Mouse (Mus musculus) erythroblast, adult 5-6 weeks (primary cell): ENCODE results near the gene Vmn1r81. TPM values are rescaled to one million over a fixed set of nuclear protein-coding genes. Genes with fewer than 3 reads are reported as not detected.

Experiments
- ATAC-seq: replicated peaks from 2 replicates; pipeline ENCODE4 v1.8.0; 2016; ENCODE audit warnings: moderate number of reproducible peaks, mild to moderate bottlenecking, moderate TSS enrichment, inconsistent platforms; ENCODE audit not compliant: poor library complexity, low FRiP score, severe bottlenecking
- total RNA-seq, 2 experiments: library from RNA; stranded (forward) in 1 of 2; stranded (reverse) in 1 of 2; fragments of 150-400 nt in 1 of 2; fragments of 200-764, 138-1000 nt in 1 of 2; gene quantifications; 2 replicates each; pipeline versions ENCODE4 v1.2.3 to v1.2.4; 2015 to 2017; ENCODE audit warnings: low replicate concordance in 2 of 2

Vmn1r81 gene
- not detected in 2 replicates for total RNA-seq (2015; ENCODE audit: low replicate concordance)
- total RNA-seq (2017; ENCODE audit: low replicate concordance), result 0.14 and 0.17 TPM in 2 replicates

DNA sequence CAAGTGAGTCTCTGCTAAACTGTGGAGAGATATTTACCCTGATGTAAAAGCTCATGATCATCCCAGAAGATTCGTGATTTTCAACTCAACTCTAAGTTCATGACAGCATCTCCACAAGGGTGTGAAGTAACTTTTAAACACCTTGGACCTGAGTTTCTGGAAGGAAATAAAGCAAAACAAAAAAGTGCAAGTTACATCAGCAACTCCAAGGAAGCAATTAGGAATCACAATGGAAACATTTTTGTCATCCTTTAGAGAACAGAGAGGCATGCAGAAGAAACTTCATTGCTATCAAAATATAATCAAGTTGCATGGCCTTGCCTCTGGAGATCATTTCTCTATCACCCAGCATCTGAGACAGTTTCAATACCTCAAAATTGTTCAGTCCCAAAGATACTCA, at the start of gene Vmn1r81:
Vmn1r81 (minus strand) TSS at position 101 of the 400 bp plus-strand sequence.
- no peak for ATAC-seq

GRCm38 (mm10) chr7:12300130-12300529, 32.1 kb upstream of the Vmn1r81 start, which contains the start of gene Vmn1r82:
TSS of gene Vmn1r82 (plus strand) at chr7:12300430.
- no peak for ATAC-seq

DNA sequence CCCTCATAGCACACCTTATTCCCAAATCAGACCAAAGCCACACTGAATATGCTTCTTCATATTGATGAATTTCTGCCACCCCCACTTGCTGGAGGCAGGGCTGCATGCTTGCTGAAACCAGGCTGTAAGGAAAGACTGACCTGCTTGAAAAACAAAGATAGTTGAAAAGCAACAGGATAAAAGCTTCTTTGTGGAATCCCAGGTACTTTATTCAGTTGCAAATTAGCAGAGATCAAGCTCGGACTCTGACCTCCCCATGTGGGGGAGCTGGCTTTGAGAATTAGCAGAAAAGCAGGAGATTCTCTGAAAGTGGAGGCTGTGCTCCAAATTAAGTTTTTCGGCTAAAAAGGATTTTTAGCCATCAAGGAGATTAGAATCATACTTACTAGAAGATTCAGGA, 63.9 kb downstream of the Vmn1r81 start:
- no peak for ATAC-seq

Other genes starting within 250 kb of the Vmn1r81 start
- not detected in 2 replicates for gene Vmn1r77, start 231.5 kb downstream of the Vmn1r81 start, total RNA-seq (2015; ENCODE audit: low replicate concordance)
- 0.09 TPM in 1 of 2 replicates, not detected in the other for gene Vmn1r77, start 231.5 kb downstream of the Vmn1r81 start, total RNA-seq (2017; ENCODE audit: low replicate concordance)
- gene Vmn1r78, start 118.0 kb downstream of the Vmn1r81 start, total RNA-seq (2015; ENCODE audit: low replicate concordance), result 0.21 TPM in 1 of 2 replicates, not detected in the other
- not detected in 2 replicates for gene Vmn1r78, start 118.0 kb downstream of the Vmn1r81 start, total RNA-seq (2017; ENCODE audit: low replicate concordance)
- gene Vmn1r79, start 97.0 kb downstream of the Vmn1r81 start, total RNA-seq (2015; ENCODE audit: low replicate concordance), result not detected in 2 replicates
- gene Vmn1r79, start 97.0 kb downstream of the Vmn1r81 start, total RNA-seq (2017; ENCODE audit: low replicate concordance), result not detected in 2 replicates
- gene Vmn1r80, start 79.0 kb downstream of the Vmn1r81 start, total RNA-seq (2015; ENCODE audit: low replicate concordance), result not detected in 2 replicates
- 0.28 TPM in 1 of 2 replicates, not detected in the other for gene Vmn1r80, start 79.0 kb downstream of the Vmn1r81 start, total RNA-seq (2017; ENCODE audit: low replicate concordance)
- gene Vmn1r82, start 32.2 kb upstream of the Vmn1r81 start, total RNA-seq (2015; ENCODE audit: low replicate concordance), result not detected in 2 replicates
- not detected in 2 replicates for gene Vmn1r82, start 32.2 kb upstream of the Vmn1r81 start, total RNA-seq (2017; ENCODE audit: low replicate concordance)
- gene Vmn1r83, start 61.2 kb upstream of the Vmn1r81 start, total RNA-seq (2015; ENCODE audit: low replicate concordance), result not detected in 2 replicates
- gene Vmn1r83, start 61.2 kb upstream of the Vmn1r81 start, total RNA-seq (2017; ENCODE audit: low replicate concordance), result not detected in 2 replicates
- gene Vmn1r84, start 101.0 kb upstream of the Vmn1r81 start, total RNA-seq (2015; ENCODE audit: low replicate concordance), result not detected in 2 replicates
- not detected in 2 replicates for gene Vmn1r84, start 101.0 kb upstream of the Vmn1r81 start, total RNA-seq (2017; ENCODE audit: low replicate concordance)
- gene Zfp551, start 154.5 kb upstream of the Vmn1r81 start, total RNA-seq (2015; ENCODE audit: low replicate concordance), result not detected in 2 replicates
- gene Zfp551, start 154.5 kb upstream of the Vmn1r81 start, total RNA-seq (2017; ENCODE audit: low replicate concordance), result not detected in 2 replicates
- gene Zfp606, start 210.0 kb upstream of the Vmn1r81 start, total RNA-seq (2015; ENCODE audit: low replicate concordance), result 0.19 and 4.4 TPM in 2 replicates
- 1.4 and 2.6 TPM in 2 replicates for gene Zfp606, start 210.0 kb upstream of the Vmn1r81 start, total RNA-seq (2017; ENCODE audit: low replicate concordance)
- gene 2900092C05Rik, start 244.2 kb upstream of the Vmn1r81 start, total RNA-seq (2015; ENCODE audit: low replicate concordance), result not detected in 2 replicates
- not detected in 2 replicates for gene 2900092C05Rik, start 244.2 kb upstream of the Vmn1r81 start, total RNA-seq (2017; ENCODE audit: low replicate concordance)